Mouse (Mus musculus): Measurements from ENCODE around the gene Drosha. TPM values are rescaled to one million over a fixed set of nuclear protein-coding genes. Genes with fewer than 3 reads are reported as not detected.
"Not testable (repeated sequence)": the region's sequence is repeated elsewhere in the genome, so short reads cannot be mapped to it uniquely, and the experiment has no call there.

The Drosha gene
- polyA plus RNA-seq, 1 experiment from 2014 or later: 38.8 TPM

- 81% methylated on average over 6 of the region's 6 CpGs for WGBS
- DNase-seq (ENCODE audit: low spot score) (no peak), ATAC-seq (ENCODE audit: low read depth) (no peak)
- Histone ChIP-seq H3K9me3 (ENCODE audit: control insufficient read depth, low read length) (no peaks in the 10 kb centered on the region), H3K4me3 (ENCODE audit: low read depth, low read length) (no peak overlapping the region), H3K4me1 (ENCODE audit: control insufficient read depth, insufficient read depth, low read length) (no peaks in the 10 kb centered on the region), H3K9ac (ENCODE audit: low read depth, low read length) (no peak overlapping the region), H3K27me3 (replicated peaks; ENCODE audit: control insufficient read depth, insufficient read depth, low read length) (no peaks in the 10 kb centered on the region), H3K36me3 (ENCODE audit: control insufficient read depth, insufficient read depth, low read length) (no peaks in the 10 kb centered on the region), H3K4me2 (ENCODE audit: low read depth, low read length) (no peak overlapping the region), H3K27ac (replicated peaks; ENCODE audit: low read depth, low read length) (no peak overlapping the region)
These were observed 26.6 kb upstream of the Drosha start for GRCm38 (mm10) chr15:12798043-12798442.

GRCm38 (mm10) chr15:12800405-12801141 is 24.0 kb upstream of the Drosha start:
- WGBS: 40% methylated on average over 15 of the region's 15 CpGs
- Histone ChIP-seq H3K9me3 (ENCODE audit: control insufficient read depth, low read length) (no peaks in the 10 kb centered on the region), H3K4me2 (ENCODE audit: low read depth, low read length) (no peak overlapping the region), H3K4me3 (ENCODE audit: low read depth, low read length) (no peak overlapping the region), H3K4me1 (ENCODE audit: control insufficient read depth, insufficient read depth, low read length) (no peaks in the 10 kb centered on the region), H3K27ac (replicated peaks; ENCODE audit: low read depth, low read length) (no peak overlapping the region), H3K9ac (ENCODE audit: low read depth, low read length) (no peak overlapping the region), H3K36me3 (ENCODE audit: control insufficient read depth, insufficient read depth, low read length) (no peaks in the 10 kb centered on the region), H3K27me3 (replicated peaks; ENCODE audit: control insufficient read depth, insufficient read depth, low read length) (no peaks in the 10 kb centered on the region)
- ATAC-seq (ENCODE audit: low read depth) (no peak), DNase-seq (ENCODE audit: low spot score) (no peak)

GRCm38 (mm10) chr15:12801142-12801506 is 23.5 kb upstream of the Drosha start:
- not testable (repeated sequence) for H3K4me2 ChIP-seq (ENCODE audit: low read depth, low read length); H3K27ac ChIP-seq (replicated peaks; ENCODE audit: low read depth, low read length); ATAC-seq (ENCODE audit: low read depth); H3K36me3 ChIP-seq (ENCODE audit: control insufficient read depth, insufficient read depth, low read length); H3K9me3 ChIP-seq (ENCODE audit: control insufficient read depth, low read length); H3K4me3 ChIP-seq (ENCODE audit: low read depth, low read length); DNase-seq (ENCODE audit: low spot score); H3K27me3 ChIP-seq (replicated peaks; ENCODE audit: control insufficient read depth, insufficient read depth, low read length); H3K9ac ChIP-seq (ENCODE audit: low read depth, low read length); H3K4me1 ChIP-seq (ENCODE audit: control insufficient read depth, insufficient read depth, low read length)
- WGBS: 78% methylated on average over 2 of the region's 2 CpGs

GRCm38 (mm10) chr15:12805071-12805470 is 19.5 kb upstream of the Drosha start:
- no peaks in the 10 kb centered on the region for H3K4me1 ChIP-seq (ENCODE audit: control insufficient read depth, insufficient read depth, low read length)
- WGBS: 73% methylated on average over 4 of the region's 4 CpGs
- no peaks in the 10 kb centered on the region for H3K9me3 ChIP-seq (ENCODE audit: control insufficient read depth, low read length)
- H3K4me2 ChIP-seq (ENCODE audit: low read depth, low read length): no peak overlapping the region
- no peak overlapping the region for H3K4me3 ChIP-seq (ENCODE audit: low read depth, low read length)
- no peak overlapping the region for H3K27ac ChIP-seq (replicated peaks; ENCODE audit: low read depth, low read length)
- no peaks in the 10 kb centered on the region for H3K27me3 ChIP-seq (replicated peaks; ENCODE audit: control insufficient read depth, insufficient read depth, low read length)
- no peak overlapping the region for H3K9ac ChIP-seq (ENCODE audit: low read depth, low read length)
- ATAC-seq (ENCODE audit: low read depth) (no peak), DNase-seq (ENCODE audit: low spot score) (no peak)
- peaks cover 38% of the 10 kb centered on the region for H3K36me3 ChIP-seq (ENCODE audit: control insufficient read depth, insufficient read depth, low read length)

GRCm38 (mm10) chr15:12807088-12807487 is 17.5 kb upstream of the Drosha start:
- 94% methylated on average over 10 of the region's 10 CpGs for WGBS
- Histone ChIP-seq H3K27ac (replicated peaks; ENCODE audit: low read depth, low read length) (no peak overlapping the region), H3K4me2 (ENCODE audit: low read depth, low read length) (no peak overlapping the region), H3K36me3 (ENCODE audit: control insufficient read depth, insufficient read depth, low read length) (peaks cover 58% of the 10 kb centered on the region), H3K4me1 (ENCODE audit: control insufficient read depth, insufficient read depth, low read length) (no peaks in the 10 kb centered on the region), H3K9ac (ENCODE audit: low read depth, low read length) (no peak overlapping the region), H3K27me3 (replicated peaks; ENCODE audit: control insufficient read depth, insufficient read depth, low read length) (no peaks in the 10 kb centered on the region), H3K9me3 (ENCODE audit: control insufficient read depth, low read length) (no peaks in the 10 kb centered on the region), H3K4me3 (ENCODE audit: low read depth, low read length) (no peak overlapping the region)
- DNase-seq (ENCODE audit: low spot score): no peak
- no peak for ATAC-seq (ENCODE audit: low read depth)

GRCm38 (mm10) chr15:12809305-12809704 is 15.3 kb upstream of the Drosha start:
- Histone ChIP-seq H3K4me3 (ENCODE audit: low read depth, low read length) (no peak overlapping the region), H3K27ac (replicated peaks; ENCODE audit: low read depth, low read length) (no peak overlapping the region), H3K4me2 (ENCODE audit: low read depth, low read length) (no peak overlapping the region), H3K9me3 (ENCODE audit: control insufficient read depth, low read length) (no peaks in the 10 kb centered on the region), H3K4me1 (ENCODE audit: control insufficient read depth, insufficient read depth, low read length) (no peaks in the 10 kb centered on the region), H3K36me3 (ENCODE audit: control insufficient read depth, insufficient read depth, low read length) (peaks cover 79% of the 10 kb centered on the region), H3K9ac (ENCODE audit: low read depth, low read length) (no peak overlapping the region), H3K27me3 (replicated peaks; ENCODE audit: control insufficient read depth, insufficient read depth, low read length) (no peaks in the 10 kb centered on the region)
- DNase-seq (ENCODE audit: low spot score) (no peak), ATAC-seq (ENCODE audit: low read depth) (no peak)
- 91% methylated on average over 6 of the region's 6 CpGs for WGBS

GRCm38 (mm10) chr15:12812646-12813045 is 12.0 kb upstream of the Drosha start:
- H3K27ac ChIP-seq (replicated peaks; ENCODE audit: low read depth, low read length): no peak overlapping the region
- 94% methylated on average over 11 of the region's 11 CpGs for WGBS
- peaks cover 96% of the 10 kb centered on the region for H3K36me3 ChIP-seq (ENCODE audit: control insufficient read depth, insufficient read depth, low read length)
- H3K27me3 ChIP-seq (replicated peaks; ENCODE audit: control insufficient read depth, insufficient read depth, low read length): no peaks in the 10 kb centered on the region
- DNase-seq (ENCODE audit: low spot score) (no peak), ATAC-seq (ENCODE audit: low read depth) (no peak)
- no peak overlapping the region for H3K4me3 ChIP-seq (ENCODE audit: low read depth, low read length)
- H3K9ac ChIP-seq (ENCODE audit: low read depth, low read length): no peak overlapping the region
- no peaks in the 10 kb centered on the region for H3K9me3 ChIP-seq (ENCODE audit: control insufficient read depth, low read length)
- no peak overlapping the region for H3K4me2 ChIP-seq (ENCODE audit: low read depth, low read length)
- H3K4me1 ChIP-seq (ENCODE audit: control insufficient read depth, insufficient read depth, low read length): no peaks in the 10 kb centered on the region

GRCm38 (mm10) chr15:12817592-12817991 is 7.0 kb upstream of the Drosha start:
- H3K27ac ChIP-seq (replicated peaks; ENCODE audit: low read depth, low read length): no peak overlapping the region
- H3K9me3 ChIP-seq (ENCODE audit: control insufficient read depth, low read length): no peaks in the 10 kb centered on the region
- no peaks in the 10 kb centered on the region for H3K27me3 ChIP-seq (replicated peaks; ENCODE audit: control insufficient read depth, insufficient read depth, low read length)
- no peak overlapping the region for H3K4me2 ChIP-seq (ENCODE audit: low read depth, low read length)
- DNase-seq (ENCODE audit: low spot score): no peak
- 97% methylated on average over 8 of the region's 8 CpGs for WGBS
- H3K9ac ChIP-seq (ENCODE audit: low read depth, low read length): no peak overlapping the region
- H3K4me1 ChIP-seq (ENCODE audit: control insufficient read depth, insufficient read depth, low read length): no peaks in the 10 kb centered on the region
- peaks cover 92% of the 10 kb centered on the region for H3K36me3 ChIP-seq (ENCODE audit: control insufficient read depth, insufficient read depth, low read length)
- ATAC-seq (ENCODE audit: low read depth): no peak
- no peak overlapping the region for H3K4me3 ChIP-seq (ENCODE audit: low read depth, low read length)

All from embryonic facial prominence, embryonic 14.5 days (tissue).